Mouse (Mus musculus) midbrain, embryonic 11.5 days (tissue): ENCODE results near the gene Tsc22d1. TPM values are rescaled to one million over a fixed set of nuclear protein-coding genes. Genes with fewer than 3 reads are reported as not detected.

ENCODE experiments used
- ATAC-seq: fragments of 200-750 bp; cut with Nextera tagmentation; 2 replicates; pipeline ENCODE4 v1.8.0; 2017; ENCODE audit warnings: moderate TSS enrichment, moderate library complexity; ENCODE audit not compliant: low FRiP score
- DNase-seq: peaks from one replicate; pipeline ENCODE4 v3.0.0; 2015; ENCODE audit warnings: low spot score; ENCODE audit errors: missing footprints
- H3K27ac ChIP-seq: fragments of 300-500 bp; sonication (generic); 2 replicates; pipeline ENCODE4 v1.5.1; 2014; ENCODE audit warnings: low read depth, low read length
- H3K27me3 ChIP-seq: fragments of 300-500 bp; sonication (generic); 2 replicates; pipeline ENCODE4 v1.6.1; 2014; ENCODE audit warnings: mild to moderate bottlenecking, low read length, moderate library complexity, mixed read lengths; ENCODE audit not compliant: control insufficient read depth, insufficient read depth
- H3K36me3 ChIP-seq: fragments of 300-500 bp; sonication (generic); 2 replicates; pipeline ENCODE4 v1.6.1; 2014; ENCODE audit warnings: mild to moderate bottlenecking, low read length, moderate library complexity, mixed read lengths; ENCODE audit not compliant: control insufficient read depth, insufficient read depth
- H3K4me1 ChIP-seq: fragments of 300-500 bp; sonication (generic); 2 replicates; pipeline ENCODE4 v1.6.1; 2014; ENCODE audit warnings: low read length; ENCODE audit not compliant: control insufficient read depth, insufficient read depth
- H3K4me2 ChIP-seq: fragments of 300-500 bp; sonication (generic); 2 replicates; pipeline ENCODE4 v1.6.1; 2014; ENCODE audit warnings: mild to moderate bottlenecking, moderate library complexity
- H3K4me3 ChIP-seq: fragments of 300-500 bp; sonication (generic); 2 replicates; pipeline ENCODE4 v1.5.1; 2014; ENCODE audit warnings: low read depth, low read length
- H3K9ac ChIP-seq: fragments of 300-500 bp; sonication (generic); 2 replicates; pipeline ENCODE4 v1.6.1; 2014; ENCODE audit warnings: low read length
- H3K9me3 ChIP-seq: fragments of 300-500 bp; sonication (generic); 2 replicates; pipeline ENCODE4 v1.6.1; 2016; ENCODE audit warnings: low read length; ENCODE audit not compliant: control insufficient read depth
- WGBS: fragments of 180-500 bp; shearing (Covaris S2); extraction: QIAGEN DNeasy Blood & Tissue Kit; methylation state at CpG from one replicate; pipeline ENCODE4 v1.1.7; 2014; 5-methylcytosine and 5-hydroxymethylcytosine counted together
- polyA plus RNA-seq: library from polyadenylated mRNA; unstranded; fragments of >200 nt; fragmentation: Nextera tagmentation; extraction: Ambion mirVana; gene quantifications from 2 replicates; pipeline ENCODE4 v1.2.1, GENCODE M21; 2014

Tsc22d1 gene
- polyA plus RNA-seq, 1 experiment from 2014 or later: 495 TPM

DNA sequence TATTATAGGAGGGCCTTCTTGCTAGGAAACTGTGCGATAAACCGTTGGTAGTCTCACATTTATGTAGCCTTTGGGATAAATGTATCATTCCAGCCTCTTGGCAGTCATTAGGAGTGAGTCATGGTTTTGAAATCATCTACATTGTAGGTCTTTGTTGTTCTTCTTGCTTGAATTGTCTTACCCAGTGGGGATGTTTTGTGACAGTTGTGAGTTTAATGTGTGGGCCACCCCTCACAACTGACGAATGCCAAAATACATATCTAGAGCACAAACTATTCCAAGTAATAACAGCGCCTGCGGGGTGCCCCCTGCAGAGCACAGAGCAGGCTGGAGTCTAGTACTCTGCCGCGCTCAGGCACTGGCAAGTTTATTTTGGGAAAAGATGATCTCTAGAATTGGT lies 40.4 kb downstream of the Tsc22d1 start:
- H3K27ac ChIP-seq: no peak overlapping the region
- H3K9ac ChIP-seq: no peak overlapping the region
- no peaks in the 10 kb centered on the region for H3K36me3 ChIP-seq
- ATAC-seq (no peak), DNase-seq (no peak)
- no peaks in the 10 kb centered on the region for H3K4me1 ChIP-seq
- H3K4me2 ChIP-seq: no peak overlapping the region
- no peaks in the 10 kb centered on the region for H3K9me3 ChIP-seq
- H3K27me3 ChIP-seq: no peaks in the 10 kb centered on the region
- H3K4me3 ChIP-seq: no peak overlapping the region
- 93% methylated on average over 7 of the region's 7 CpGs for WGBS

DNA sequence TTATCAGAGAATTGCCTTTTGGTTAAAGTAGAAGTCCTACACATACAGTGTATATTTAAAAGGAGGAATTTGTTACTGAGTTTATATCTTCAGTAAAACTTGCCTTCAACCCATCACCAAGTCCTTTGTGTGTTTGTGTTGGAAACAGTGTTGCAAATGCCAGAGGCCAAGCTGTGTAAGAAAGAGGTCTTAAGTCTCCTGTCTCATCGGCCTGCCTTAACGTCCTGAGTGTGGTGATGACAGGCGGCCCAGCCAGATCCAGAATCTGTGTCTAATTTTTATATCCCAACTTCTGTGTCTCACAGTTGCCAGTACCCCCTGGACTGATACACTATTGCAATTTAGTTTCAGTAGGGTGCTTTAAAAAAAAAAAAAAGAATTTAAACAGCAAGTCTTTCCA lies 42.9 kb downstream of the Tsc22d1 start:
- H3K4me1 ChIP-seq: peaks cover 6% of the 10 kb centered on the region
- ATAC-seq (no peak), DNase-seq (no peak)
- H3K4me3 ChIP-seq: no peak overlapping the region
- H3K9me3 ChIP-seq: no peaks in the 10 kb centered on the region
- no peak overlapping the region for H3K9ac ChIP-seq
- H3K36me3 ChIP-seq: peaks cover 3% of the 10 kb centered on the region; the same call in 1 of the 2 replicates
- 90% methylated on average over 3 of the region's 3 CpGs for WGBS
- H3K27me3 ChIP-seq: no peaks in the 10 kb centered on the region
- H3K4me2 ChIP-seq: no peak overlapping the region
- H3K27ac ChIP-seq: no peak overlapping the region

DNA sequence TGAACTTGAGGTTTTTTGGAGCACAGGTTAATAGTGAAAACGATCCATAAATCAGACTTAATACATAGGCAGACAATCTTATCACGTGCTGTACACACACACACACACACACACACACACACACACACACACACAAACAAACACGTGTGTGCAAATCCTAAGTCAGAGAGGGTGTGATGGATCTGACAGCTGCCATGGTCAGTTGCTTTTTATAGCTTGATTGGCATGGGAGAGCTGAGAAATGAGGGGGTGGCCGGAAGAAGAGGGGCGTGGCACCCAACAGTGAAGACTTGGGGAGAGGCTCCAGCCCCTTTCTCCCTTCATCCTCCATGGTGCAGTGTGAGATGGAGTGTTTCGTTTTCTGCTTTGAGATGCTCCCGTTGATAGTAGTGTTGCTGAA lies 45.4 kb downstream of the Tsc22d1 start:
- no peak overlapping the region for H3K27ac ChIP-seq
- WGBS: 87% methylated on average over 7 of the region's 7 CpGs
- H3K4me2 ChIP-seq: no peak overlapping the region
- H3K4me3 ChIP-seq: no peak overlapping the region
- H3K36me3 ChIP-seq: peaks cover 3% of the 10 kb centered on the region; the same call in 1 of the 2 replicates
- no peaks in the 10 kb centered on the region for H3K27me3 ChIP-seq
- no peaks in the 10 kb centered on the region for H3K9me3 ChIP-seq
- ATAC-seq (no peak), DNase-seq (no peak)
- no peak overlapping the region for H3K9ac ChIP-seq
- H3K4me1 ChIP-seq: peaks cover 8% of the 10 kb centered on the region

DNA sequence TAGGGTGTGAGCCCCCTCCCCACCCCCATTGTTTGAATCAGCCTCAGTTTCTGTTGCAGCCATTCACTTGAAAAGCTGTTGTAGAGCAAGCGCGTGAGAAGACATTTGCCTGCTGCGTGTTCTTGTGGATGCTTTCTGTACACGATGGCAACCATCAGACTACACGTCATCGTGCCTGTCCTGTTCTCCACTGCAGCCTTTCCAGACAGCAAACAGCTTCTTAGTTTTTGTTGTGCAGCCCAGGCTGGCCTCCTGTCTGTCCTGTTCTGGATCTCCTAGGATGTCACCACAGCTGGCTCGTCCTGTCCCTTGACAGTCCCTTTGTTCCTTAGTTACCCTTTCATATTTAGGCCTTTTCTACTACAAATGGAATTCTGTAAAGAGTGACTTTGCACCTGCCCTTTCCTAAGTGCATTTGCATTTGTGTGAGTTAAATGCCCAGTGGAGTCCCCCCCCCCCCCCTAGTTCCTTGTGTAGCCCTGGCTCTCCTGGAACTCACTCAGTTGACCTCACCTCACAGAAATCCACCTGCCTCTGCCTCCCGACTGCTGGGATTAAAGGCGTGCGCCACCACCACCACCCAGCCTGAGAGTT lies 46.5 kb downstream of the Tsc22d1 start:
- DNase-seq (no peak), ATAC-seq (no peak)
- no peak overlapping the region for H3K4me2 ChIP-seq
- peaks cover 3% of the 10 kb centered on the region; the same call in 1 of the 2 replicates for H3K36me3 ChIP-seq
- no peaks in the 10 kb centered on the region for H3K27me3 ChIP-seq
- no peak overlapping the region for H3K27ac ChIP-seq
- no peaks in the 10 kb centered on the region for H3K9me3 ChIP-seq
- 85% methylated on average over 10 of the region's 10 CpGs for WGBS
- peaks cover 9% of the 10 kb centered on the region for H3K4me1 ChIP-seq
- H3K4me3 ChIP-seq: no peak overlapping the region
- no peak overlapping the region for H3K9ac ChIP-seq

DNA sequence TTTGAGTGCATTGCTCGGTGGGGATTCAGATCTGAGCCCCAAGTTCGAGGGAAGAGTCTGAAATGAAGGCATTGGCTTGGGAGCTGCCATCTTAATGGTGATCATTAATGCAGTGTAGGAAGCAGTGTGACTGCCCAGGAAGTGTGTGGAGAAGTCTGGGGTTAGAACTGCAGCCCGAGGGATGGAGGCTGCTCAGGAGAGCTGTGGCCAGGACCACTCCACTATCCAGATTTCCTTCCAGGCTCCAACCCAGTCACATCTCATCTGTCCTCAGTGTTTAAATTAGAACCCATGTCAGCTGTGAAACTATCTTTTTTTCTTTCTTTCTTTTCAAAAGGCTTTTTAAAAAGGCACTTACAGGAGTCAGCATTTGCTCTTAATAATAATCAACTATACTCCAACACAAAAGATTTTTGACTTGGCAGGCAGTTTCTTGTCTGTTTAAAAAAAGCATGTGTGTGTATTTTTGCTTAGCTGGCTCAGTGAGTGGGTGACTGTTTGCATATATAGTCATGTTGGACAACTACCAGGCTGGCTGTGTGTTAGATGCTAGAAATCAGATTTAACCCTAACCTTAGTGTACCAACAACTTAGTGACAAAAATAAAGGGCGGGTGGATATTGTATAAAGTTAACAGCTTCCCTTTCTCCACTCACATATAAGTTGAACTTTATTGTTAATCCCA lies 48.8 kb downstream of the Tsc22d1 start:
- no peak for DNase-seq
- ATAC-seq: no peak
- H3K27me3 ChIP-seq: no peaks in the 10 kb centered on the region
- 91% methylated on average over 4 of the region's 4 CpGs for WGBS
- H3K9me3 ChIP-seq: no peaks in the 10 kb centered on the region
- H3K4me2 ChIP-seq: no peak overlapping the region
- H3K4me3 ChIP-seq: no peak overlapping the region
- H3K27ac ChIP-seq: no peak overlapping the region
- peaks cover 14% of the 10 kb centered on the region for H3K4me1 ChIP-seq
- no peak overlapping the region for H3K9ac ChIP-seq
- peaks cover 3% of the 10 kb centered on the region; the same call in 1 of the 2 replicates for H3K36me3 ChIP-seq

DNA sequence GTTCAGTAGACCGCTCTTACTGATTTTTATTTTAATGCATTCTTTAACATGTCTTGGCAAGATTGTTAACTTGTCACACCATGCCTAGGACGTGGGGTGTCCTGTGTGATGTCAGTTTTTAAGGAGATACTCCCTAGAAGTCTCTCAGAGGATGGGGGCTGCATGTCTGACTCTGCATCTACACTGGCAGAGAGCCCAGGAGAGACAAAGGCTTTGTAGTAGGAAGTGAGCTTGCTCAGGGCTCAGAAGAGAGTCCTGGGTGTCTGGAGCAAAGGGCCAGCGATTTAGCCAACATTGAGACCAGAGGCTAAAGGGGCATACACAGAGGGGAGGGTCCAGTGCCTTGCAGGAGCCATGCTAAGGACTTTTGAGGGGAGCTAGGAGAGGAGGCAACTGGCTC lies 50.2 kb downstream of the Tsc22d1 start:
- ATAC-seq: no peak
- WGBS: 84% methylated on average over 3 of the region's 3 CpGs
- Histone ChIP-seq H3K27me3 (no peaks in the 10 kb centered on the region), H3K4me3 (no peak overlapping the region), H3K9ac (no peak overlapping the region), H3K4me1 (peaks cover 14% of the 10 kb centered on the region), H3K9me3 (no peaks in the 10 kb centered on the region), H3K4me2 (no peak overlapping the region), H3K36me3 (peaks cover 3% of the 10 kb centered on the region; the same call in 1 of the 2 replicates), H3K27ac (no peak overlapping the region)
- DNase-seq: peak; percentile 69

DNA sequence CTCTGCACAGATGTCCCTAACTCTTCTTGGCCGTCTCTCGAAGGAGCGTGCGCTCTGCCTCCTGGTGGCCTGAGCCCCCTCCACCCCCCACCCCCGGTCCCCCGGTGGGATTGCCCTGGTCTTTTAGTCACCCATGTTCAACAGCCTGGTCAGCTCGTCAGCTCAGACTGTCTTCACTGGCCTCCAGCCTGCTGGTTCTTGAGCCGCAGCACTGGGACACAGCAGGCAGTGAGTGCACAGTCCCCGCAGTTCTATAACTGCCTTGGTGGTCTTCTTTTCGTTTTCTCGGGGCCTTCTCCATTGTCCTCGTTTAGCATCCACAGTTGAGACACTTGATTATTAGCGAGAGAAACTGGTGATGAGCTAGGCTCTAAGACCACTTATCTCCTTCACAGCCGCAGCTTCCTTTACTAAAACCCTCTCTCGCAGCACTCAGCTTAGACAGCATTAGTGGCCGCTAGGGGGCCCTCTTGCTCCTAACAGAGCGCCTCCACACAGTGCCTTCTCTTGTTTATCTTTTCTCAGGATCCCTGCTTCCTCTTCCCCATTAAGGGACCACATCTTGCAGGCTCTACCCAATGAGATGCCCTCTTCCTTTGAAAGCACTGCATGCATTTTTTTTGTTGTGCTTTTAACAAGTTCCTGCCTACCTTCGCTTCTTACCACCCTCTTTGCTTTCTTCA lies 52.0 kb downstream of the Tsc22d1 start:
- Histone ChIP-seq H3K9ac (peak overlapping the region; percentile 9; the same call in 1 of the 2 replicates), H3K27me3 (no peaks in the 10 kb centered on the region), H3K4me2 (no peak overlapping the region), H3K36me3 (no peaks in the 10 kb centered on the region), H3K4me3 (no peak overlapping the region), H3K9me3 (no peaks in the 10 kb centered on the region), H3K27ac (no peak overlapping the region), H3K4me1 (peaks cover 8% of the 10 kb centered on the region)
- ATAC-seq (peak; percentile 84), DNase-seq (peak; percentile 95)
- 26% methylated on average over 18 of the region's 18 CpGs for whole genome bisulfite sequencing

DNA sequence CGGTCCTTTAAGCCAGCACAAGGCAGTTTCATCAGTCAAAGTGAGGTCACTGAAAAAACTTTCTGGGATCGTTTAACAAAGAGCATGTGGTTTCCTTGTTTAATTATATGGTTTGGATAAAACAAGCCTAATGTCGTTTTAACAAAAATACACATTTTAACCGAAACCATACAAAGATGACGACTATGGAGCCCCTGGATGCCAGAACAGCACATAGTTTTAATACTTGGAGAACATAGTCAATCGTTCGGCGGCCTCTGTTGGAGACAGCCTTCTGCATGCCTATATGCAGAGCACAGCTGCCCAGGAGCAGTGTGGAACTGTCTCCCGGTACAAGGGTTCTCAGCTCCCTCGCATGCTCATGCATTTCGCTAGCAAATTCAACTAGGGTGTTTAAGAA lies 53.2 kb downstream of the Tsc22d1 start:
- no peaks in the 10 kb centered on the region for H3K27me3 ChIP-seq
- no peak overlapping the region for H3K9ac ChIP-seq
- DNase-seq (peak; percentile 79), ATAC-seq (no peak)
- WGBS: 82% methylated on average over 11 of the region's 11 CpGs
- no peaks in the 10 kb centered on the region for H3K9me3 ChIP-seq
- no peak overlapping the region for H3K27ac ChIP-seq
- peaks cover 8% of the 10 kb centered on the region for H3K4me1 ChIP-seq
- H3K4me2 ChIP-seq: no peak overlapping the region
- no peaks in the 10 kb centered on the region for H3K36me3 ChIP-seq
- no peak overlapping the region for H3K4me3 ChIP-seq

DNA sequence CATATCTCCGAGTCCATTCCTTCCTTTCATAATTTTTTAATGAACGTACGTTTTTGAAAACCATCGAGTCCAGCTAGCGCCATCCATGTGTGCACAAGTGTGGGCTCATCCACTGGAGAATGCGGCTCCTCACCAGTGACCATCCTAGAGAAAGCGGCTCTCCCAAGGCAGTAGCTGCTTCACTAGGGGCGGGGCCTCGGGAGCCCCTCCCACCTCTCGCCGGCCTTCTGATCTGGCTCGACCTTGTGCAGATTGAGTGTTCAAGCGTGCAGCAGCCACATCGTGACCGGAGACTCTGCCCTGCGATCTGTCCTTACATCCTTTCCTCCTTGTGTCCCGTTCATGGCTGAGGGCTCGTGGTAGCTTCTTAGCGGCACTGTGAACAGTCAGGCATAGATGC lies 56.5 kb downstream of the Tsc22d1 start:
- H3K4me1 ChIP-seq: peaks cover 6% of the 10 kb centered on the region
- H3K4me3 ChIP-seq: no peak overlapping the region
- H3K27me3 ChIP-seq: no peaks in the 10 kb centered on the region
- no peak overlapping the region for H3K4me2 ChIP-seq
- no peaks in the 10 kb centered on the region for H3K36me3 ChIP-seq
- no peaks in the 10 kb centered on the region for H3K9me3 ChIP-seq
- peak; percentile 51 for DNase-seq
- WGBS: 75% methylated on average over 19 of the region's 19 CpGs
- no peak overlapping the region for H3K27ac ChIP-seq
- no peak for ATAC-seq
- no peak overlapping the region for H3K9ac ChIP-seq
